Mouse (Mus musculus): ENCODE measurements at regions not wholly inside any gene's neighbourhood (a gene's known extent, or its start where the extent isn't known, plus 50 kb on each side); places are given as distances from the start of the nearest gene placed in this dataset.

GRCm38 (mm10) chr3:34593279-34593678 lies 56.9 kb upstream of the Sox2 start:
- in situ Hi-C loops (cut with MboI, MseI), result no loop called here

- in situ Hi-C loops (cut with MboI, MseI), result no loop called here
Observed at GRCm38 (mm10) chr3:34577896-34578530, 72.2 kb upstream of the Sox2 start.

- in situ Hi-C loops (cut with MboI, MseI), result no loop called here
Observed at GRCm38 (mm10) chr3:34577115-34577514, 73.1 kb upstream of the Sox2 start.

DNA sequence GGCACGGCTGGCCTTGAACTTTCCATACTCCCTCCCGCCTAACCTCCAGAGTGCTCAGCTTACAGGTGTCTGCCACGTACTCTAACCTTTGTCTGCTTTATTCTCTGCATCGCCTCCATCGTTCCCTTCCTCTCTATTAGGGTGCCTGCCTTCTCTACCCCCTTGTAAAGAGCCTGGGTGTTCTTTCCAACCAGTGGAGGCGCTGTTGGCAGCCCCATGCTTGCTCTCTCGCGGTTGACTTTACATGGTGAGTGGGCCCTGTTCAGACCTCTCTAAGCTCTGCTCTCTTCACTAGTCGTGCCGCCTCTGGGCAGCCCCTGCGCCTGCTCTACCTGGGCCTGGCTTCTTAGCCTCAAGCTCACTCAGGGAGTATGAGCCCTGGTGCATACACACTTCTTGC lies 74.0 kb upstream of the Sox2 start:
- in situ Hi-C loops (cut with MboI, MseI), result no loop called here

- in situ Hi-C loops (cut with MboI, MseI), result no loop called here
Observed at GRCm38 (mm10) chr3:34574711-34575350, 75.4 kb upstream of the Sox2 start.

DNA sequence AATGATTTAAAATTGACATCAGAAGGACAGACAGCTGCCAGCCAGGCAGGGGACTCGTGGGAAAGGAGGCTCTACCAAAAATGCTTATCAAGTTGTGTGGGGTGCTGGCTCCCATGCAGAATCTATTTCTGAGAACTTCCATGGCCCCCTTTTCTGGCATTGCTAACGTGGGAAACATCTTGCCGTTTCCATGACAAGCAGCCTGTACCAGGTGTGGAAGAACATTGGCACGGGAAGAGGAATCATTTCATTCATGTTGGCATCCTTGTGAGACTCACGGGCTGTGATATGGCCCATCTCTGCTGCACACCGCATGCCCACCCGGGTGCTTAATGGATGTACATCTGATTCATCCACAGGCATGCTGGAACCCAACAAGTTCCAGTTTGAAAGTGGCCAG lies 76.9 kb upstream of the Sox2 start:
- in situ Hi-C loops (cut with MboI, MseI), result no loop called here

GRCm38 (mm10) chr3:34572081-34572480 lies 78.1 kb upstream of the Sox2 start:
- in situ Hi-C loops (cut with MboI, MseI), result no loop called here

DNA sequence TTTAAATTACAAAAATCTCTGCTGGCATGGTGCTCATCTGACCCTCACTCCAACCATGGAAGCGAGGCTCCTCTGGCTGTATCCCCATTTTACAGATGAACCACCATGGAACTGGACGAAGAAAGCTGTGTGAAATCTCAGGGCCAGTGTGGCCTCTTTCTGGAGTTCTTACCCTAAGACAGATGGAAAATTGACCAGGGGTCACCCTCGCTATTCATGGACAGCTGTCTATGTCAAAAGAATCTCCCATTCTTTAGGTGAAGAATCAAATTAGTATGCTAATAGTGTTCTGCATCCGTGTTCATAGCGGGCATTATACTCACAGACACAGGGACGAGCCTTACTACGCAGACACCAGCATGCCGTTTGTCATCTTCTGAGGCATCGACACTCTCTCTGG lies 78.6 kb upstream of the Sox2 start:
- in situ Hi-C loops (cut with MboI, MseI), result no loop called here

GRCm38 (mm10) chr3:34569998-34570397 lies 80.2 kb upstream of the Sox2 start:
- in situ Hi-C loops (cut with MboI, MseI), result no loop called here

DNA sequence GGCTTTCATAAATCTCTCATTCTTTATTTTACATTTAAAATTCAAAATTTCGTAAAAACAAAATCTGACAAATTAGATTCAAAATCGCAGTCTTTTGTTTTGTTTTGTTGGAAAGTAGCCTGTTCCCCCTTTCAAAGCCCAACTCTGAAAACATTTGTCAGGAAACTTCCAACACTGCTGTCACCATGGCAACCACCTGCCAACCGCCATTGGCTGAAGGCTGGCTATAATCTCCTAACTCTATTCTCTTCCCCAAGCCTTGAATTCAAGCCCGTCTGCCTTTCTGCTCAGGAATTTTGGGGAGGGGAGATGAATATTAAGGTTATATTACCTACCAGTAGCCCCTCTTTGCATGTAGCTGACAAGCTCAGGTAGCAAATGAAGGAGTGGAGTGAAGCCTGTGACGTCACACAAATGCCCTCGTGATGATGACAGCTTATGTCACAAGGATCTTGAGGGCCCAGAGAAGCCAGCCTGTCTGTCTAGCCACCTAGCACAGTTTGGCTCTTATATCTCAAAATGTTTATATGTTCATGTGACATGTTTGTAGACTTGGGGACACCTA lies 82.0 kb upstream of the Sox2 start:
- in situ Hi-C loops (cut with MboI, MseI), result no loop called here

- in situ Hi-C loops (cut with MboI, MseI), result no loop called here
Observed at GRCm38 (mm10) chr3:34565386-34565785, 84.8 kb upstream of the Sox2 start.

GRCm38 (mm10) chr3:34562893-34563292 lies 87.3 kb upstream of the Sox2 start:
- in situ Hi-C loops (cut with MboI, MseI), result no loop called here

DNA sequence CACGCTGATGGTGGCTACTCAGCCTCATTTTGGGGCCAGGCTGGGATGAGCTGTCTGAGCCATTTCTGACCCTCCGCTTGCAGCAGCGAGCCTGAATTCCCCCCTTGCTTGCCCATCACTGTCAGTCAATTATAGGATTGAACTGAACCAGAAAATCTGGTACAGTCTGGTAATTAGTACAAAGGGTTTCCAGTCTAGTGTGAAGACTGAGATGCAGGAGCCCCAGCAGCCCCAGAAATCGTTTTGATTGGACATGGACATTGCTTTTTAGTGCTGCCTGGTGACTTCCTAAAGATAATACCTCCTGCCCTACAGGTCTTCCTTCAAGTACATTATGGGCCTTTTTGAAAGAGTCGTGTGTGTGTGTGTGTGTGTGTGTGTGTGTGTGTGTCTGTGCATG lies 88.5 kb upstream of the Sox2 start:
- in situ Hi-C loops (cut with MboI, MseI), result no loop called here

DNA sequence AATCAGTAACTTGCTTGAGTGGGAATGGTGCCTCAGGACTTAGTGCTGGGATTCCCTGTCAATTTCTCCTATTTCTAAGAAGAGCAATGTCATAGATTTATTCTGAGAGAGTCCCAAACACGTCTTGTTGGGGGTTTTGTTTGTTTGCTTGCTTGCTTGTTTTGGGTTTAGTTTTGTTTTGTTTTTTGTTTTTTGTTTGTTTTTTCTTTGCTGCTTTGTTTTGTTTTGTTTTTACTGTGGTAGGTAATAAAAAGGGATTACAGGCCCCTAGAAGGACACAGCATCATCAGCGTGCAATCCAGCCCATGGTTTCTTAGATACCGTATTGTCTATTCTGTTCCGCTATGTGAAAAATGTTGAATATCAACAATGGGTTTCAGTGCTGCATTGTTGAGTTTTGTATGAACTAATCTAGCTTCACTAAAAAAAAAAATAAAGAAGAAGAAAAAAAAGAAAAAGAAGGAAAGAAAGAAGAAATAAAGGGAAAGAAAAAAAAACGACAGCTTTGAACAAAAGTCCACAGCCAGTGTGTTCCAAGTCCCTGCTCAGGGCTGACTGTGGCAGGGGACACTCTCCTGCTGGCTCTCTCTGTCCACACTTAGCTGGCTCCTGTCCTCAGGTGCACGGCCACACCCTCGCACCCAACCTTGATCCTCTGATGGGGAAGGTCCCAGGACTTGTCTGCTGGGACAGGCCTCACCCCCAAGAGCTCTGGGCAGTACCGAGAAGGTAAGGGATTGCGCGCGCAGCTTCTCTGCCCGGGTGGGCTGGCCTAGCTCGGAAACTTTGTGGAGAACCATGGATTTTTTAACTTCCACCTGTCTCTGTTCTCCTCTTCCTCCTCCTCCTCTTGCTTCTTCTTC lies 90.1 kb upstream of the Sox2 start:
- in situ Hi-C loops (cut with MboI, MseI), result no loop called here

- in situ Hi-C loops (cut with MboI, MseI), result no loop called here
Observed at GRCm38 (mm10) chr3:34558821-34559520, 91.2 kb upstream of the Sox2 start.

DNA sequence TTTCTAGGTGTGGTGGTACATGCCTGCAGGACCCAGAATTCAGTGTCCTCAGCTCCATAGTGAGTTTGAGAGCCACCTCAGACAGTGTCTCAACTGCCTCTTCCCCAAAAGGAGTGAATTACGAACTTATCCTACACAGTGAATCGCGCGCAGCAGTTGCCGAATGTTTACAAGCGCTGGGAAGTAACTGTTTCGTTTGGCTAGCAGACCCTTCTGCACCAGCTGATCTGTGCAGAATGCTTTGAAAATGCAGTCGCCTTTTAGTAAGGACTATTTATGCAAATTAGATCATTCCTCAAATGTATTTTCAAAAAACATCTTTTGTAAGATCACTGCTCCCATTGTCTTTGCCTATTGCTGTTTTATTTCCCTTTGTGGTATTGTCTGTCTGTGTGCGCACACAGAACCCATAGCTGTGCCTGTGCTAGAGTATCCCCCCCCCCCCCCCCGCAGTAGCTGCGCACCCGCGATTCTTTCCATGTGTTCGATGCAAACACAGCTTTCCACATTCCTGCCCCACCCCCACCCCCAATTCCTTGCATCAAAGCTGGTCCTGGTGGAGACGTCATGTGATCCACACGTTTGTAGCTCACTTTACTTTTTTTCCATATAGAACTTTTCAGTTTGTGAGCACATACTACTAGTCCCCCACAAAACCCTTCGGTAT lies 97.5 kb upstream of the Sox2 start:
- in situ Hi-C loops (cut with MboI, MseI), result no loop called here

- in situ Hi-C loops (cut with MboI, MseI), result no loop called here
Observed at GRCm38 (mm10) chr3:34551069-34551468, 99.1 kb upstream of the Sox2 start.

DNA sequence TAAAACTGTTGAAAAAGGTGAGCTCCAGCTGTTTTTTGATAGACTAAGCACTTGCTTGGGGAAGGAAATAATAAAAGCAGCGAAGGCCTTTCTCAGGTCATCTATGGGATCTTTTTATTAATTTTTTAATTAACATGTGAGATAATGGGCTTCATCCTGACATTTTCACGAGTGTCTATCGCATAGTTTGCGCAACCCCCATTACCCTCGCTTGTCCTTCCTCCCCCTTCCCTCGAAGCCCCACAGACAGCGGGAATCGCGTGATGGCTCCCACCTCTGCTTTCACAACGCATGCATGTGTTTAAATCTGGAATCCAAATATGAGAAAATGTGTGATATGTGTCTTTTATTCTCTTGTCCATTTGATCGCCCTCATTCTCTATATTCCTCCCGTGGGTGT lies 100.0 kb upstream of the Sox2 start:
- in situ Hi-C loops (cut with MboI, MseI), result no loop called here

DNA sequence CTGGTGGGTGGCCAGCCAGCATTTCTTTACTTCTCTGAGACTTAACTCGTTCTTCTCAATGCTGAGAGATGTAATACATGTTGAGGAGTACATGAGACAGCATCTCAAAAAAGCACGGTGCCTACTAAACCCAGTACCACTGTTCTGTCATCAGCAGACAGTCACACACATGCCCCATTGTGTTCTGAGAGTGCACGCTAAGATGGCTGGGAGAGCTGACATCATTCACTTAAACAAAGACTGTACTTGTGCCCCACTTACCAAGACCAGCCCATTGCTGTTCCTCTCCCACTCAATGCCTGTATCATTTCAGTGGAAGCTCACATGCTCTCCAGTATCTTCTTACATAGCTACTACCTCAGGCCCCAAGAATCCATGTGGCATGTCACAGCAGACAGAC lies 117.8 kb upstream of the Sox2 start:
- in situ Hi-C loops (cut with MboI, MseI), result no loop called here

- in situ Hi-C loops (cut with MboI, MseI), result no loop called here
Observed at GRCm38 (mm10) chr3:34531836-34532235, 118.4 kb upstream of the Sox2 start.

GRCm38 (mm10) chr3:34527546-34527945 lies 122.7 kb upstream of the Sox2 start:
- in situ Hi-C loops (cut with MboI, MseI), result no loop called here

Data from T-helper 1 cell (primary cell).